Mouse (Mus musculus): ENCODE results near the gene Eloa. TPM values are rescaled to one million over a fixed set of nuclear protein-coding genes. Genes with fewer than 3 reads are reported as not detected.

Eloa gene
- total RNA-seq, 2 experiments from 2014 or later: 45.3 to 50.6 TPM

- DNase-seq: peak; percentile 53
Observed at GRCm38 (mm10) chr4:136030968-136031909, 9.7 kb upstream of the Eloa start.

- DNase-seq: no peak
Observed at GRCm38 (mm10) chr4:136028689-136029088, 7.1 kb upstream of the Eloa start.

- no peak for DNase-seq
Observed at GRCm38 (mm10) chr4:136028132-136028564, 6.6 kb upstream of the Eloa start.

- no peak for DNase-seq
Observed at GRCm38 (mm10) chr4:136027416-136028131, 6.0 kb upstream of the Eloa start.

GRCm38 (mm10) chr4:136025350-136025749, 3.8 kb upstream of the Eloa start:
- DNase-seq: no peak

- DNase-seq: no peak
Observed at GRCm38 (mm10) chr4:136022924-136023323, 1.4 kb upstream of the Eloa start.

GRCm38 (mm10) chr4:136020743-136021548, 617 bp downstream of the Eloa start:
- no peak for DNase-seq

GRCm38 (mm10) chr4:136016059-136016602, 5.4 kb downstream of the Eloa start:
- DNase-seq: no peak

- DNase-seq: no peak
Observed at GRCm38 (mm10) chr4:136010586-136010985, 11.0 kb downstream of the Eloa start.

GRCm38 (mm10) chr4:136008782-136009447, 12.6 kb downstream of the Eloa start:
- DNase-seq: no peak

- no peak for DNase-seq
Observed at GRCm38 (mm10) chr4:136006821-136007220, 14.7 kb downstream of the Eloa start.

- no peak for DNase-seq
Observed at GRCm38 (mm10) chr4:136004921-136005320, 16.6 kb downstream of the Eloa start.

- no peak for DNase-seq
Observed at GRCm38 (mm10) chr4:136004107-136004675, 17.4 kb downstream of the Eloa start.

GRCm38 (mm10) chr4:135995118-135995517, 26.4 kb downstream of the Eloa start:
- DNase-seq: no peak

- DNase-seq: no peak
Observed at GRCm38 (mm10) chr4:135993941-135994340, 27.6 kb downstream of the Eloa start.

GRCm38 (mm10) chr4:135987714-135988113, 33.8 kb downstream of the Eloa start:
- DNase-seq: no peak

GRCm38 (mm10) chr4:135986943-135987710, 34.4 kb downstream of the Eloa start, which contains the start of gene Pithd1:
Gene Pithd1 (minus strand): TSS chr4:135987264.
- DNase-seq: peak; percentile 90

- no peak for DNase-seq
Observed at GRCm38 (mm10) chr4:135986301-135986942, 35.1 kb downstream of the Eloa start.

GRCm38 (mm10) chr4:135985769-135986168, 35.8 kb downstream of the Eloa start:
- DNase-seq: no peak

- DNase-seq: no peak
Observed at GRCm38 (mm10) chr4:135985193-135985592, 36.4 kb downstream of the Eloa start.
